Mouse (Mus musculus) G1E (cell line): ENCODE data around the gene Usp16.

ENCODE experiments used
- CTCF ChIP-seq: IDR thresholded peaks from 2 replicates; pipeline ENCODE4 v1.5.1; 2012; ENCODE audit warnings: low read depth, low read length, inconsistent platforms, mixed read lengths
- GATA1 ChIP-seq: IDR thresholded peaks from 2 replicates; pipeline ENCODE4 v1.6.1; 2012; ENCODE audit warnings: borderline replicate concordance, low read length, inconsistent platforms, mixed read lengths

- no peak for TF ChIP-seq CTCF
- TF ChIP-seq GATA1 = no peak
These were observed 41.4 kb downstream of the Usp16 start, which contains the start of gene Cct8 for GRCm38 (mm10) chr16:87495716-87496447.
